Mouse (Mus musculus) common myeloid progenitor, adult 5-6 weeks (primary cell): ENCODE results near the gene Gm20696. TPM values are rescaled to one million over a fixed set of nuclear protein-coding genes. Genes with fewer than 3 reads are reported as not detected.
A peak's percentile ranks its signal among the peaks of the same experiment; 100 is the strongest.

Experiments used
- ATAC-seq: replicated peaks from 2 replicates; pipeline ENCODE4 v1.8.0; 2016; ENCODE audit warnings: low read depth, mild to moderate bottlenecking, moderate TSS enrichment, inconsistent platforms; ENCODE audit not compliant: poor library complexity, severe bottlenecking
- total RNA-seq: library from RNA; stranded (forward); fragments of 200-1000, 187-1606 nt; gene quantifications from 2 replicates; pipeline ENCODE4 v1.2.3, GENCODE M21; 2017

Gm20696 gene
- total RNA-seq, 1 experiment from 2014 or later, result 4.0 TPM

- no peak for ATAC-seq
These were observed 318.8 kb downstream of the Gm20696 start for GRCm38 (mm10) chr6:99347836-99348235.

- no peak for ATAC-seq
These were observed 321.6 kb downstream of the Gm20696 start for GRCm38 (mm10) chr6:99344966-99345365.

- ATAC-seq, result peak; percentile 54
These were observed 322.2 kb downstream of the Gm20696 start for GRCm38 (mm10) chr6:99344357-99344756.

GRCm38 (mm10) chr6:99343815-99344214 lies 322.8 kb downstream of the Gm20696 start:
- no peak for ATAC-seq

GRCm38 (mm10) chr6:99342416-99342815 lies 324.2 kb downstream of the Gm20696 start:
- no peak for ATAC-seq

- no peak for ATAC-seq
These were observed 325.7 kb downstream of the Gm20696 start for GRCm38 (mm10) chr6:99340902-99341301.

GRCm38 (mm10) chr6:99339986-99340721 lies 326.4 kb downstream of the Gm20696 start:
- ATAC-seq, result 0 out of 2 replicates have a peak, but pooled peaks have one; percentile 19

GRCm38 (mm10) chr6:99339343-99339620 lies 327.3 kb downstream of the Gm20696 start:
- peak; percentile 39; the same call in 1 of the 2 replicates for ATAC-seq

- no peak for ATAC-seq
These were observed 327.8 kb downstream of the Gm20696 start for GRCm38 (mm10) chr6:99338593-99339342.

- ATAC-seq, result no peak
These were observed 328.4 kb downstream of the Gm20696 start for GRCm38 (mm10) chr6:99338174-99338573.

GRCm38 (mm10) chr6:99337575-99337974 lies 329.0 kb downstream of the Gm20696 start:
- peak; percentile 23; the same call in 1 of the 2 replicates for ATAC-seq

- ATAC-seq, result no peak
These were observed 330.4 kb downstream of the Gm20696 start for GRCm38 (mm10) chr6:99336191-99336590.

- ATAC-seq, result no peak
These were observed 331.3 kb downstream of the Gm20696 start for GRCm38 (mm10) chr6:99335174-99335830.

GRCm38 (mm10) chr6:99334255-99334654 lies 332.3 kb downstream of the Gm20696 start:
- ATAC-seq, result no peak

- ATAC-seq, result no peak
These were observed 333.5 kb downstream of the Gm20696 start for GRCm38 (mm10) chr6:99333127-99333526.

- no peak for ATAC-seq
These were observed 336.4 kb downstream of the Gm20696 start for GRCm38 (mm10) chr6:99330169-99330568.

- ATAC-seq, result no peak
These were observed 338.0 kb downstream of the Gm20696 start for GRCm38 (mm10) chr6:99328634-99329033.

GRCm38 (mm10) chr6:99328146-99328545 lies 338.5 kb downstream of the Gm20696 start:
- ATAC-seq, result no peak

- ATAC-seq, result no peak
These were observed 338.9 kb downstream of the Gm20696 start for GRCm38 (mm10) chr6:99327721-99328120.

- ATAC-seq, result no peak
These were observed 340.7 kb downstream of the Gm20696 start for GRCm38 (mm10) chr6:99325881-99326280.

- ATAC-seq, result no peak
These were observed 341.1 kb downstream of the Gm20696 start for GRCm38 (mm10) chr6:99325461-99325860.
